Mouse (Mus musculus): ENCODE data around the gene Dbp.
A peak's percentile ranks its signal among the peaks of the same experiment; 100 is the strongest.
"Not testable (repeated sequence)": the region's sequence is repeated elsewhere in the genome, so short reads cannot be mapped to it uniquely, and the experiment has no call there.

Gene Dbp

DNA sequence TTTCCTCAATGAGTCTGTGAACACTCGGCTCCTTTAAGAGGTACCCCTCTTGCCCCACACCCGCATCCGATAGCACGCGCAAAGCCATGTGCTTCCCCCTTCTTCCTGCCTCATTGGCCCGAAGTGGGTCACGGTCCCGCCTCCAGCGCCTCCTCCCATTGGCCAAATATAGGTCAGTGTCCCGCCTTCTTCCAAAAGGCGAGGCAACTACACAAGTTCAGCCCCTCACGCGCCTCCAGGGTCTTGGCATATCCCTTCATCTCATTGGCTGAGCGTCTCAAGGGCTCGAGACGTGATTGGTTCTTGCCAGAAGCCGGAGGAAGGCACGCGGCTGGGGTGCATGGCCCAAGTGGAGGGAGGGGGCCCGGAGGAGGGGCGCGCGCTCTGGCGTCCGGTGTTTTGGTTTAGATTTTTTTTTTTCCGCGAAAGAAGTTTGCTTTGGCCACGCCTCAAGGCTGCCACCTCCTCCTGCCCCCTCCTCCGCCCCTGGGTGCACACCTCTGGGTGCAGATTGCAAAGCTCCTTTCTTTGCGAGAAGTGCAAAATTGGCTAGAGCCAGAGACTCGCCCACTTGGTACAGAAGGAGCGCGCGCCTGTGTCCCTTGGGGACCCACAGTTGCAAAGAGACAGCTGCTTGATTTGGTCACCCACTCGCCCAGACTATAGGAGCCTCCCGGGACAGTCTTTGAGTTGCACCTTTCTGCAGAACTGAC, at the start of gene Dbp:
TSS of gene Dbp (plus strand) at position 359 of the 713 bp plus-strand sequence.
- peak; percentile 100 for DNase-seq (ENCODE audit: low spot score in 2 of 2)

DNA sequence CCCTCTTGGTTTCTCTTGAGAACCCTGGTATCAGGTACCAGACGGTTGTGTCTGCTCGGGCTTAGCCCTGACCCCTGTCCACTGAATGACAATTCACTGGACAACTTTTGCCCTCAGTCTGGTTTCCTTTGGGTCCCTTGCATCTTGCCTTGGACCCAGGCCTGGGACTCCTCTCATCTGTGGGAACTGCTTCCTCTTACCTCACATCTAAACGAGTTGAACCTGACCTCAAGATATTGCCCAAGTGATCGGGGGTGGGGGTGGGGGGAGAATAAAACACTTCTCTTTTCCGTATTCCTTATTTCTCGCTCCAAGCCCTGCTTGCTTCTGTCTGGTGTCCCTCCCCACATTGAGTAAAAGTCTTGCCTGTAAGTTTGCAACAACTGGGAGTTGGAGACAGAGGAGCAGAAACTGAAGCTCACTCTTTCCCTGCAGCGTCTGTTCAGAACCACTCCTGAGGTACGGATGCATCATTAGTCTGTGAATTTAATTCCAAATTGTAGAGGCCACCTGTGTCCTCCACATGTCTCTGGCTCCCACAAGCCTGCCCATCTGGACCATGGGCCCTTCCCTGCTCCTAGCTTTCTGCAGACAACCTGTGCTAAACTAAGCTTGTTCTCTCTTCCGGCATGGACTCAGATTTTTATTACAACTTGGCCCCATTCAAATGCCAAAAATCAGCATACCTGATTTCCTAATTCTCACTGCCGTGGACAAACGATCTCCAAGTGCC, 44.0 kb upstream of the Dbp start:
- DNase-seq (ENCODE audit: low spot score in 2 of 2): no peak

DNA sequence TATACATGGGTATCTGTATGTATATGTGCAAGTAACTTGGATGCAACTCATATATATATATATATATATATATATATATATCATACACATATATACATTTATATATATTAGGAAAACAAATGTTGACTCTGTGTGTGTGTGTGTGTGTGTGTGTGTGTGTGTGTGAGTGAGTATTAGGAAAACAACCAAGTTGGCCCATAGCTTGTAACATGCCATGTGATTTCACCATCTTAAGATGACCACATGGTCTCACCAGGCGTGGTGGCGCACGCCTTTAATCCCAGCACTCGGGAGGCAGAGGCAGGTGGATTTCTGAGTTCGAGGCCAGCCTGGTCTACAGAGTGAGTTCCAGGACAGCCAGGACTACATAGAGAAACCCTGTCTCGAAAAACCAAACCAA, 43.2 kb upstream of the Dbp start:
- DNase-seq (ENCODE audit: low spot score in 2 of 2): not testable (repeated sequence)

DNA sequence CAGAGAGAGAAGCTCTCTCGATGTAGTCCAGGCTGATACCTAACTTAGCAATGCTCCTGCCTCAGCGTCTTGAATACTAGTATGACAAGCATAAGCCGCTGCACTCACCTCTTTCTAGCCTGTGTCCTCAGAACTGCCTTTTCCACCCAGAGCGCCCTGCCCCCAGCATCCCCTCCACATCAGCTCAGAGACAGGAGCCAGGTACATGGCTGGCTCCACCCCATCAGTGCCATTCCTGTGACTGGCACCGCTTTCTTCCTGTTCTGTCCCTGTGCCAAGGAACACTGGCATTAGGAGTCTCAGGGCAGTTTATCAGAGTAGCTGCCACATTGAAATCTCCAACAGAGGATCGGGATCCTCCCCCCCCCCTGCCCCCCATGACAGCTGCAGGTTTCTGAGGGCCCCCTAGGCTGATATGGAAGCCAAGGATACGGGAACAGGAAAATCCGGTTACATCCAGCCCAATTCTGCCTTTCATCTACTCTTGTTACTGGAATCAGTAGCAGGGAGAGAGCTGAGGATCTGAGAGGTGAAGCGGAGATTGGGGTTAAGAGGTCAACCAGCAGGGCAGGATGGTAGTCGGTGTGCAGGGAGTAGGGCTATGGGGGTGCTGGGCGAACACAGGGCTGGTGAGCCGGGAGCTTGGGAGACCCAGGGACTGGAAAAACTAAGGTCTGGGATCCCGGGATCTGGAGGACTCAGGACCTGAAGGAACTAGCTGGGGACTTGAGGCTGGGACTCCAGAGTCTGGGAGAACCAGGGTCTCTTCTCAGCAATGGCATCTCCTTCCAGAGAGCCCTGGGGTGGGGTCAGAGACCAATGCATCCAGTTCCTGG, 39.4 kb upstream of the Dbp start:
- DNase-seq (ENCODE audit: low spot score in 2 of 2): no peak

DNA sequence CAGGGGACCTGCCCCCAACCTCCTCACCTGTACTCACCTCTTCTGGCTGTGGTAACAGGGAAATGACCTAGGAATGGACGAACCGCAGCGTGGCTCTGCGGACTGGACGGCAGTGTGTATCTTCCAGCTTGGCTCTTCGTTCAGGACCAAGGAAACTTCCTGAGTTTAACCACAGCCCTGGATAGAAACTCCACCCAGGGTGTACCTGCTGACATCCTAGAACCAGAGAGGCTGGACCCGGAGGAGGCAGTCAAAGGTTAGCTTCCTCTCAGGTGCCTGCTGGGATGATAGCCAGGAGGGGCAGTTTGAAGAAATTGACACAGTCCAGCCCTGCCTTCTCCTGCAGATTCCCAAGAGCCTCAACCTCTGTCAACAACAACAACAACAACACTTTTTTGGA, 38.7 kb upstream of the Dbp start, which contains the start of gene Fut2:
TSS of gene Fut2 (minus strand) at position 234 of the 400 bp plus-strand sequence.
- no peak for DNase-seq (ENCODE audit: low spot score in 2 of 2)

DNA sequence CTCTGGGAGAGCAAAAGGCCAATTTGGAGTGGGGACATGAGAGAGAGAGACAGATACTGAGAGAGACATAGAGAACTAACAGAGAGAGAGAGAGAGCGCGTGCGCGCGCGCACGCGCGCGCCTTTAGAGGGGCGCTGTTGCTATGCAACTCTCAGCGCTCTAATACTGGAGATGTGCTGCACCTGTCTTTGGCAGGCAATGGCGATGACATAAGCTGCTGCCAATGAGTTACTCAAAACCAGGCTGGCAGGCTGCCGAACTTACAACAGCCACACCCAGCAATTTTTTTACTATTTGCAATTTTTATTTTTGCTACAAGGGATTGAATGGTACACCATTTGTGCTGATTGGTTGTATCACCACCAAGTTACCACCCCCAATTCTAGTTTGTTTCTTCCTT, 37.1 kb upstream of the Dbp start:
- peak; percentile 64 to 75 for DNase-seq (ENCODE audit: low spot score in 2 of 2)

DNA sequence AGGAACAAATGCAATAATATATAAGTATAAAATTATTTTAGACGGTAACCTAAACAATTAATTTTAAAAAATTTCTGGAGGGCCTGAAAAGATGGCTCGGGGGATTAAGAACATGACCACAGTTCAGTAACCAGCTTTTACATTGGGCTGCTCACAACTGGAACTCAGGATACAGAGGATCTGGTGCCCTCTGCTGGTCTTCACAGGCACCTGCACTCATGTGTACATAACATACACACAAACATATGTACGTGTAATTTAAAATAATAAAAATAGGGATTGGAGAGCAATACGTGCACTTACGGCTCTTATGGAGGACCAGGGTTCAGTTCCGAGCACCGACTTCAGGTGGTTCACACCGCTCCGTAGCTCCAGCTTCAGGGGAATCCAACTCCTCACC, 36.0 kb upstream of the Dbp start:
- DNase-seq (ENCODE audit: low spot score in 2 of 2): no peak

DNA sequence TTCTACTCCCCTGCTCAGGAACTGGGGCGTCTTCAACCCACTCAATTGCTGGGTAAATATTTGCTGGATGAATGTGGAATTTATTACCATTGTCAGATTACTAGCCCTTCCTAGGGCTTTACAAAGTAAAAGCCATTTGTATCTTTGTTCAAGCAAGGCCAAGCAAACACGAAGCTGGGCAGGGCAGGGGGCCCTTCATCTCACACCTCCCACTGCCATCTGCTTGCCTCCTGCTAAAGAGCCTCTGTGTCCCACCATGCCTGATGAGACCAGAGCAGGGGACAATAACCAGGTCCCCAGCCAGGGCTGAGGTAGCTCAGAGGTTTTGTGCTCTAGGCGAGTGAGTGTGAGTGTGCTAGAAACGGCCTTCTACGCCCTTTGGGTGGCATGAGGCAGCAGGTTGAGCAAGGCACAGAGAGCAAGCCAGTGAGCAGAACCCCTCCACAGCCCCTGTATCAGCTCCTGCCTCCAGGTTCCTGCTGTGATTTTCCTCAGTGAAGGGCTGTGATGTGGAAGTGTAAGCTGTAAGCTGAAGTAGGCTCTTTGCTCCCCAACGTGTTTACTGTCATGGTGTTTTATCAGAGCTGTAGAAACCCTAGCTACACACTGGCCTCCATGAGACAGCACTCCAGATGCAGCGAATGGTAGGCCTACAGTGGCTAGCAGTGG, 27.1 kb upstream of the Dbp start:
- no peak for DNase-seq (ENCODE audit: low spot score in 2 of 2)

DNA sequence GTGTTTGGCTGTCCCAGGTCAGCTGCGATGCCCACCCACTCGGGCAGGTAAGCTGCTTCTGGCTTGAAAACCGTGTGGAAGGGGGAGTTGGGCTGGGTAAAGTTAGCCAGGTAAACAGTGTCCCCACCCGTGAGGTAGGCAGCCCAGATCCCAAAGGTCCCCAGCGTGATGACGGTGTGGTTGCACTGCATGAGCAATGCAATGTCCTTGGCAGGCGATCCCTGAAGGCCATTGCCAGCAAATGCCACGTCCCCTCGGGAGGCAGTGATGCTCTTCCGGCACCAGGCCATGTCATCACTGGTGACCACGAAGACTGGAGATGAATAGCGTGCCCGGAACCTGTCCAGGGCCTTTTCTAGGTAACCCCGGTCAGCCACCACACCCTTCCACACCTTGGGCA, 26.4 kb upstream of the Dbp start:
- no peak for DNase-seq (ENCODE audit: low spot score in 2 of 2)

DNA sequence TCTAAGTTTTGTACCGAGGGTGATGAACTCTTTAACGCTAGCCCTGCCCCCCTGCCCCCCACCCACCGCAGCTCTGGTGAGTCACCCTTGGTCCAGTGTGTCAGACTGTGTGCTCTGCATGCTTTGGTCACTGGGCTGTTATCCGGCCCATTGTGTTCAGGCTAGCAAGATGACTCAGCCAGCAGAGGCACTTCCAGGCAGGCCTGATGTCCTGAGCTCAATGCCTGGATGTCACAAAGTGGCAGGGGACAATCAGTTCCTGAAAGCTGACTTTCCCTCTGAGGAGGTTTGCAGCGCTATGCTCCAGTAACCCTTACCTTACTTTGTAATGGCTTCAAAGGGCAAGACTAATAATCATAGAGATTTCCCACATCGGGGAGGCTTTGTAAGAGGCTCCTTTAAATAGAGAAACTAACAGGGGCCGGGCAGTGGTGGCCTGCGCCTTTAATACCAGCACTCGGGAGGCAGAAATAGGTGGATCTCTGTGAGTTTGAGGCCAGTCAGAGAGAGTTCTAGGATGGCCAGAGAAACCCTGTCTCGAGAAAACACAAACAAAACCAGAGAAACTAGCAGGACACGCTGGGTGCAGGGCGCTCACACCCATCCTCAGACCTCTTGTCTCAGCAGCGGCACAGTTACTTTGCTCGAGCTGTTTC, 24.8 kb upstream of the Dbp start:
- no peak for DNase-seq (ENCODE audit: low spot score in 2 of 2)

DNA sequence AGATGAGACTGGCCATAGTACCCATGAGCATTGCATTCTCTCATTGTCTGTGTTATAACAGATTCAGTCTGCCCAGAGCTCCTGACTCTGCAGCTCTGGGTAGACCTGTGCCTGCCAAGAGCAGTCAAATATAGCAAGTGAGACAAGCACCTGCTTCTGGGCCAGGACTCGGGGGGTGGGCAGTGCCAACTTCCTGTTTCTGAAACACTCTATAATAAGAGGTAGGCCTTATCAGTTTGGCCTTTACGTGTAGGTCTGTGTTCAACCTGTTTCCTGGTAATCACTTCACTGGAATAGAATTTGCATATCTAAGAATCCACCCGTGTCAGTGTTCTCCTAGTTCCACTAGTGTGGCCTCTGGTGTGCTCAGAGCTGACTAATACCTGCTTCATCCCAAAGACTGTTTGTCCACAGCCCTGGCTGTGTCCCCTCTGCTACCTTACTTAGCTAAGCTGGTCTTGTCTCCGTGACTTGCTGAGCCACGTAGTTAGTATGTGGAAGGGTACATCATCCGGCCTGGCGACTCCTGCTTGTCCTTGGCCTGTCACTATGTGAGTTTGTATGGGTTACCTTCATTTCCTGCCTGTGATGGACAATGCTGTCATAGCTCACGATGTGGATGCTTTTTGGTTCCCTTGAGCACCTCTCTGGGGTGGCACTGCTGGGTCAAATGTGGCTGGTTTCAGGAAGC, 23.7 kb upstream of the Dbp start:
- no peak for DNase-seq (ENCODE audit: low spot score in 2 of 2)

DNA sequence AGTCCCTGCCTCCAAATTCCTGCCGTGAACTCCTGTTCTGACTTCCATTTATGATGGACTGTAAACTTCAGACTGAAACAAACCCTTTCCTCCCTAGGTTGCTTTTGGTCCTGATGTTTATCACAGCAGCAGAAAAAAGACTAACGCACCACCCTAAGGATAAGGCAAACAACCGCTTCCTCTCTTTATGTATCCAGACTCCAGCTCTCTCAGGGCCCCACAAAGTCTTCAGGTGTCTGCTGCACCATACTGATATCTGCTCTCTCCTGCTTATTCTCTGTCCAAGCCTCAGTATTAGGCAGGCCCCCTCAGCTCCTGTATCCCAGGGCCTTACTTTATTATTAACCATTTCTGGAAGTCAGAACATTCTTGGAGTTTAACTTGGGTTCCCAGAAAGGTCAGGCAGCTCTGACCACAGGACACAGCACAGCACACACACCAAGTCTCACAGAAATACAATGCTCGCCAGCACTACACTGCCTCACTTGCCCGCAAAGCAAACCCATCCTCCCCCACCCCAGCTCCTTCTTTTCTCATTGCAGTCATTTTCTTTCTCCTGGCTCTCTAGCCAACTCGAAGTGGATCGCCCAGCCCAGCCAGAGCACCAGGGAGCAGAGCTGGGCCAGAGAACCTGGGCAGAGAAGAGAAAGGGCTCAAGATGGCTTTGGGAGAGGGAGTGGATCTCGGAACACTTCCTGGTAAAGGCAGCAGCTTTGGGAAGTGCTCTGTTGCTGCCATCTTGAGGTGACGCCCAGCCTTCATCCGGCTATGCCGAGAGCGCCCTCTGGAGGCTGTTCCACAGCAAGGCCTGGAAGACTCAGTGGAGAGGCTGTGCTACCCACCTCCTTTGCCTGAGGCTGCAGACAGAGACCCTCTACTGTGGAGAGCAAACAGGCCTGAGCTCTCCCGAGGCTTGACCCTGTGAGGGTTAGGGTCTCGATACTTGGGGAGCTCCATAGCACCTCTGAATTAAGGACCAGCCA, 22.5 kb upstream of the Dbp start:
- peak; percentile 89 to 92 for DNase-seq (ENCODE audit: low spot score in 2 of 2)

DNA sequence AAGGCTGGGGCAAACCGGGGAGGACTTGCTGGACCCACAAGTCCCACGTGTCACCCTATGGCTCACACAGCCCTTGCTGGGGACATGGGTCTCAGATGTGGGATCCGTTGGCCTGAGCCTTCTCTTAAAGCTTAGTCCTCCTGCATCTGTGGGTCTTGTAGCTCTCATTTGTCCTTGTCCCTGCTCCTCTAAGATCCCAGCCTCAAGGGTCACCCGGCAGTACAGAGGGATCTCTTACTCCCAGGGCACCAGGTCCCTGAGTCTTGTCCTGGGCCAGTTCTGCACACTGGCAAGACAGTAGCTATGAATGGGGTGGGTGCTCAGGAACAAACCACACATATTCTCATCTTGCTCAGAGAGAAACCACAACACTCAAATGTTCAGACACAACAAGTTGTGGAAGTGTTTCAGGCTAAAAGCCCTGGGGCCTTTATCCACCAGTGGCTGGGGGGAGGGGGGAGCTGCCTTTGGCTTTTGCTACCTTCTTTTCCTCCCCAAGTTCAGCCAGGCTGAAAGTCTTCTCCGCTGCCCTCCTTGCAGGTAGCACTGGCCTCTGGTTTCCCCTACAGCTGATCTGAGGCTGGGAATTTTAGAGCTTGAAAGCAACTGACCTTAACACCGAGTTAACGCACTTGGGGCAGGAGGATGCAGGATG, 21.4 kb upstream of the Dbp start, which contains the start of gene Ntn5:
TSS of gene Ntn5 (plus strand) at position 627 of the 655 bp plus-strand sequence.
- DNase-seq (ENCODE audit: low spot score in 2 of 2): no peak

DNA sequence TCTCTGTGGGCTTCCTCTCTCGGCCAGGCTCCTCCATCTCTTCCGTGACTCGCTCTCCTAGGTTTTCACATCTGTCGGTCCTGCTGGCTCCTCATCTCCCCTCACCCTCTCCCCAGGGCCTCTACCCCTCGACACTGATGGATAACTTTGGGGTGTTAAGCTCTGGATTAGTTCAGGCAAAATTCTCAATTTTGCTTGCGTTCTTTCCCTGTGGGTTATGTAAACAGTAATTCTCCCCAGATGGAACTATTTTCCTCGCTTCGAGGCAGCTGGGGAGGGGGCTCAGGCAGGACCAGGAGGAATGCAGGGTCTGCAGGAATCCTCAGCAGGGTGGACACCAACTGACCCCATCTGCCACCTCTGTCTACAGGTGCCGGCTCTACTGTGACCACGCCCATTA, 19.1 kb upstream of the Dbp start:
- DNase-seq (ENCODE audit: low spot score in 2 of 2): no peak

DNA sequence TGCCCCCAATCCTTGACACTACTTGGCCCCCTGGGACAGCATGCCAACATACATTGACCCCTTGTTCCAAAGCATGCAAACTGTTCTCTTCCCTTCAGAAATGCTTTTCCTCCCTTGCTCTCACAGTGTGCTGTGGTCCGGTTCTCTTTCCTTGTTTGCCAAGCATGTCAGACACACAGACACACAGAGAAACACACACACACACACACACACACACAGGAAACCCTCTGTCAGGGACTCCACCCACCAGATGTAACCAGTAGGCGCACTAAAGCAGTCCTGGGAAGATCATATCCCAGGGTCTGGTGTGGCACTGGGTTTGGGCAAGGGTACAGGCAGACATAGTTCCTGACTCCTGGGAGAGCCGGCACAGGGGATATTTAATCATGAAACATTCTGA, 18.0 kb upstream of the Dbp start:
- no peak for DNase-seq (ENCODE audit: low spot score in 2 of 2)

DNA sequence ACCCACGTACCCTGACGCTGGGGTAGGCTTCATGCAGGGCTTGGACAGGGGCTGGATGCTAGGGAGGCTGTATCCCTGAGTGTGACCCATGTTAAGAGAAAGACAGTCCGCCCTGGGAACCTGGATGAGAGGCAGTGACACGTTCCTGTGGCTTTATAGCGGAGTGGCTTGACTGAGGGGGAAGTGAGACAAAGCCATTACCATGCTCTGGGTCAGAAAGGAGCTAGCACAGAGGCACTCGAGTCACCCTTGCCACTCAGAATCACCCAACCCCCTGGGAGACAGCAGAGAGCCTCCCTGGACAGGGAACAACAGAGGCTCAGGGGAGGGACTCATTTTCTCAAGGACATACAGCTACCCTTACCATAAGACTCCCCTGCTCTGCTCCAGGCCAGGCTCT, 15.8 kb upstream of the Dbp start:
- DNase-seq (ENCODE audit: low spot score in 2 of 2): no peak

DNA sequence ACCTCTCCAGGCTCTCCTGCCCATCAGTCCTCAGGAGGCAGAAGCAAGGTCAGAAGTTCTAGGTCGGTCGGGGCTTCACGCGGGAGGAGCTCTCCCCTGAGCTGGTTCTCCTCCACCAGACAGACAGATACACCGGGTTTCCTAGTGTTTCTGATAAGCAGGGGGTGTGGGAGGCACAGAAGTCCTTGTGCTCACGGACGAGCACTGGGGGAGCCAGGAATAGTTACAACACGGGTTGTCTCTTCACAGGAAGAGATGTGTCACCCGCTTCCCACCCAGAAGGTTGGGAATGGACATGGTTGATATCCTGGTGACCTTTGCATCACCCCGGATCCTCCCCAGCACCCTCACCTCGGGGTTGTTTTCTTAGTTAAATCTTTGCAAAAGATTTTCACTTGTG, 15.1 kb upstream of the Dbp start:
- no peak for DNase-seq (ENCODE audit: low spot score in 2 of 2)

DNA sequence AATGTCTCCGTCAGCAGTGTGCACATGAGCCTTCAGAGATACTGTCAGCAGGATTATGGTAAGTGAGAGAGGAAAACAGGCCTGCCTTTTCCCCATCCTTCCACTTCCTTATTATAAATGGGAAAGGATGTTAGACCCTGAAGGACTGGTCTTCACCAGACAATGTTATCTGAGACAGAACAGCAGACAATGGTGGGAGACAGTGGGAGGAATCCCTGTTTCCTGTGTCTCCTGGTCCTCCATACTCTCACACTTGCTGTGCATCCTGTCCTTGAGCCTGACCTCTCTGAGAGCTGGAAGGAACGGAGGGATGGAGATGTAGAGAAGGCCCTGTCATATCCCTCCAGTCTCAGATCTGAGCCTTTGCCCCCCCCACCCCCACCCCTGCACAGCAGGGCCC, 12.5 kb upstream of the Dbp start:
- no peak for DNase-seq (ENCODE audit: low spot score in 2 of 2)
